Mouse (Mus musculus) CH12.LX (cell line): Measurements from ENCODE around the gene Brsk1. TPM values are rescaled to one million over a fixed set of nuclear protein-coding genes. Genes with fewer than 3 reads are reported as not detected.

Experiments
- DNase-seq: peaks from one replicate; pipeline ENCODE4 v3.0.0-alpha.2; 2013; ENCODE audit errors: extremely low read depth
- H3K27ac ChIP-seq: 2 replicates; pipeline ENCODE4 v1.5.1; 2012; ENCODE audit warnings: low read depth, mild to moderate bottlenecking, control low read depth, moderate library complexity; ENCODE audit not compliant: insufficient read depth
- H3K27me3 ChIP-seq: replicated peaks from 2 replicates; pipeline ENCODE3; 2012; ENCODE audit warnings: inconsistent platforms
- H3K36me3 ChIP-seq, 2 experiments: replicated peaks in 1 of 2; 2 replicates each; pipeline versions ENCODE3 to v1.6.1; 2012; ENCODE audit warnings: inconsistent platforms in 1 of 2, low read length in 1 of 2, mild to moderate bottlenecking in 1 of 2, mixed read lengths in 1 of 2, moderate library complexity in 1 of 2; ENCODE audit not compliant: control insufficient read depth in 1 of 2, insufficient read depth in 1 of 2
- H3K4me1 ChIP-seq, 2 experiments: 2 replicates each; pipeline ENCODE4 v1.6.1; 2012; ENCODE audit warnings: inconsistent platforms in 1 of 2, moderate library complexity in 1 of 2; ENCODE audit not compliant: insufficient read depth in 2 of 2, control insufficient read depth in 1 of 2
- H3K4me2 ChIP-seq: 2 replicates; pipeline ENCODE4 v1.6.1; 2012; ENCODE audit warnings: low read depth, mild to moderate bottlenecking, control low read depth; ENCODE audit not compliant: poor library complexity, insufficient read depth, severe bottlenecking
- H3K4me3 ChIP-seq, 3 experiments: fragments of 150-350 bp in 1 of 3; sonication (generic) in 1 of 3; replicated peaks in 1 of 3; 2 replicates each; pipeline versions ENCODE3 to v1.5.1; 2011 to 2012; ENCODE audit warnings: low read depth in 2 of 3, low read length in 2 of 3, mild to moderate bottlenecking in 2 of 3, moderate library complexity in 2 of 3, control low read depth in 1 of 3, improper control_type of control experiment in 1 of 3, inconsistent platforms in 1 of 3, mixed read lengths in 1 of 3; ENCODE audit not compliant: poor library complexity in 1 of 3
- H3K79me2 ChIP-seq: replicated peaks from 2 replicates; pipeline ENCODE4 v1.6.1; 2012; ENCODE audit warnings: mild to moderate bottlenecking, moderate library complexity; ENCODE audit not compliant: control insufficient read depth, poor library complexity, insufficient read depth, severe bottlenecking; ENCODE audit errors: extremely low read depth
- H3K9ac ChIP-seq: 2 replicates; pipeline ENCODE4 v1.6.1; 2012; ENCODE audit warnings: low read depth, mild to moderate bottlenecking, control low read depth, moderate library complexity; ENCODE audit not compliant: insufficient read depth
- H3K9me3 ChIP-seq: replicated peaks from 2 replicates; pipeline ENCODE3; 2012; ENCODE audit warnings: low read length, inconsistent platforms, mixed read lengths
- BHLHE40 ChIP-seq: IDR thresholded peaks from 2 replicates; pipeline ENCODE4 v1.6.1; 2011; ENCODE audit warnings: mild to moderate bottlenecking, low read depth, low read length, improper control_type of control experiment
- CHD1 ChIP-seq: IDR thresholded peaks from 2 replicates; pipeline ENCODE4 v1.6.1; 2012; ENCODE audit warnings: low read depth, low read length, improper control_type of control experiment, inconsistent platforms
- CHD2 ChIP-seq: IDR thresholded peaks from 2 replicates; pipeline ENCODE4 v1.6.1; 2011; ENCODE audit warnings: low read length, improper control_type of control experiment
- EP300 ChIP-seq: IDR thresholded peaks from 2 replicates; pipeline ENCODE4 v1.6.1; 2011; ENCODE audit warnings: low read length, improper control_type of control experiment
- GABPA ChIP-seq: IDR thresholded peaks from 2 replicates; pipeline ENCODE4 v1.6.1; 2012; ENCODE audit warnings: low read depth, low read length, improper control_type of control experiment, inconsistent platforms; ENCODE audit not compliant: insufficient replicate concordance
- IRF4 ChIP-seq: IDR thresholded peaks from 2 replicates; pipeline ENCODE4 v1.6.1; 2014; ENCODE audit warnings: low read depth, mild to moderate bottlenecking, inconsistent platforms, low read length, improper control_type of control experiment
- JUND ChIP-seq: conservative IDR thresholded peaks from 2 replicates; pipeline ENCODE4 v1.6.1; 2011; ENCODE audit warnings: low read depth, low read length, improper control_type of control experiment
- MAFK ChIP-seq: IDR thresholded peaks from 2 replicates; pipeline ENCODE4 v1.6.1; 2011; ENCODE audit warnings: low read length, improper control_type of control experiment; ENCODE audit not compliant: insufficient replicate concordance
- MEF2A ChIP-seq: IDR thresholded peaks from 2 replicates; pipeline ENCODE4 v1.6.1; 2014; ENCODE audit warnings: low read depth, mild to moderate bottlenecking, inconsistent platforms, low read length, improper control_type of control experiment, borderline replicate concordance
- NRF1 ChIP-seq: IDR thresholded peaks from 2 replicates; pipeline ENCODE4 v1.6.1; 2014; ENCODE audit warnings: low read depth, mild to moderate bottlenecking, inconsistent platforms, low read length, improper control_type of control experiment, moderate library complexity
- PAX5 ChIP-seq: IDR thresholded peaks from 2 replicates; pipeline ENCODE4 v1.6.1; 2012; ENCODE audit warnings: low read length, inconsistent platforms, mixed read lengths
- POLR2A ChIP-seq: IDR thresholded peaks from 2 replicates; pipeline ENCODE4 v1.6.1; 2011; ENCODE audit warnings: low read depth, mild to moderate bottlenecking, improper control_type of control experiment, low read length
- POLR2AphosphoS2 ChIP-seq: IDR thresholded peaks from 2 replicates; pipeline ENCODE4 v1.6.1; 2011; ENCODE audit warnings: low read depth, low read length, improper control_type of control experiment
- RAD21 ChIP-seq: IDR thresholded peaks from 2 replicates; pipeline ENCODE4 v1.6.1; 2011; ENCODE audit warnings: low read depth, mild to moderate bottlenecking, low read length, improper control_type of control experiment, moderate library complexity
- RCOR1 ChIP-seq: conservative IDR thresholded peaks from 2 replicates; pipeline ENCODE4 v1.6.1; 2012; ENCODE audit warnings: low read depth, mild to moderate bottlenecking, inconsistent platforms, low read length, improper control_type of control experiment
- SIN3A ChIP-seq: IDR thresholded peaks from 2 replicates; pipeline ENCODE4 v1.6.1; 2012; ENCODE audit warnings: low read length, improper control_type of control experiment, inconsistent platforms
- SMC3 ChIP-seq: IDR thresholded peaks from 2 replicates; pipeline ENCODE4 v1.6.1; 2011; ENCODE audit warnings: low read depth, low read length, improper control_type of control experiment
- TCF12 ChIP-seq: IDR thresholded peaks from 2 replicates; pipeline ENCODE4 v1.6.1; 2014; ENCODE audit warnings: low read depth, mild to moderate bottlenecking, inconsistent platforms, low read length, improper control_type of control experiment
- ZC3H11A ChIP-seq: IDR thresholded peaks from 2 replicates; pipeline ENCODE4 v1.6.1; 2012; ENCODE audit warnings: low read depth, mild to moderate bottlenecking, inconsistent platforms, low read length, improper control_type of control experiment
- ZMIZ1 ChIP-seq: IDR thresholded peaks from 2 replicates; pipeline ENCODE4 v1.6.1; 2012; ENCODE audit warnings: low read depth, mild to moderate bottlenecking, inconsistent platforms, low read length, improper control_type of control experiment
- dilution Hi-C: fragments of 300-500 bp; cut with MboI; formaldehyde crosslinking; loops from 2 replicates; pipeline ENCODE4 v1.14.3; 2020; ENCODE audit warnings: low sequenced_read_pairs; ENCODE audit not compliant: extremely low pct_unique_long_range_greater_than_20kb, extremely low pct_ligation_motif_present
- in situ Hi-C: fragments of 300-500 bp; cut with MboI; formaldehyde crosslinking; loops from 3 replicates; pipeline ENCODE4 v1.14.3; 2019; ENCODE audit warnings: low sequenced_read_pairs, low pct_ligation_motif_present, low pct_unique_long_range_greater_than_20kb, mixed read lengths
- polyA plus RNA-seq: library from polyadenylated mRNA; unstranded; fragments of >175 nt; gene quantifications from 2 replicates; pipeline ENCODE4 v1.2.1, GENCODE M21; 2012; ENCODE audit warnings: low read depth; ENCODE audit not compliant: insufficient read length
- total RNA-seq, 2 experiments: library from RNA; depleted of rRNA; stranded (reverse); fragments of 300-350 nt in 1 of 2; fragments of >200 nt in 1 of 2; gene quantifications; 2 replicates each; pipeline ENCODE4 v1.2.3; 2012 to 2014

The Brsk1 gene
- total and polyA plus RNA-seq, 3 experiments = 0.25 TPM; not detected in 2

DNA sequence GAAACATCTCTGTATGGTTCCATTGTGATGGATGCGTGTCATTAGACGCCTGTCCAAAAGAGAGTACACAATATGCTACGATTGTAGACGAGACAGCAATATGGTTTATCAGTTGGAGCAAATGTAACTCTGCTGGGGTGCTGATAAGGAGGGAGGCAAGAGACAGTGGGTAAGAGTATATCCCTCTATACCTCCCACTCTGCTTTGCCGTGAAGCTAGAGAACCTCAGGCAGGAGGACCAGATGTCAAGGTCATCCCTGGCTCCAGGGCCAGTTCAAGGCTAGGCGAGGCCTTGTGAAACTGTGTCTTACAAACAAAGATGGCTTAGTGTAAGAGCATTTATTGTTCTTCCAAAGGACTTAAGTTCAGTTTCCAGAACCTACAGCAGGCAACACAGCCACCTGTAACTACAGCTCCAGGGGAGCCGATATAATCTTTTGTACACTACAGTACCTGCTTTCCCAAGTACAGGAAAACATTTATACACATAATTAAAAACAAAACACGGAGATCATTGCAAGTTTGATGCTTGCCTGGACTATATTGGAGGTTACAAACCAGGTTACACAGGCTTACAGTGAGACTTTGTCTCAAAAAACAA is 19.6 kb upstream of the Brsk1 start:
- Histone ChIP-seq H3K9ac (no peak overlapping the region), H3K4me1 (no peaks in the 10 kb centered on the region), H3K4me3 (no peak overlapping the region), H3K79me2 (no peaks in the 10 kb centered on the region), H3K27me3 (no peaks in the 10 kb centered on the region), H3K9me3 (no peaks in the 10 kb centered on the region), H3K27ac (no peak overlapping the region), H3K36me3 (peaks cover 67 to 88% of the 10 kb centered on the region in 2 experiments), H3K4me2 (no peak overlapping the region)
- in situ Hi-C loops = no loop called here
- no peak for TF ChIP-seq SIN3A
- TF ChIP-seq ZC3H11A = no peak
- no peak for TF ChIP-seq GABPA
- no peak for TF ChIP-seq ZMIZ1
- TF ChIP-seq BHLHE40 = no peak
- TF ChIP-seq MAFK = no peak
- TF ChIP-seq TCF12 = no peak
- no peak for TF ChIP-seq NRF1
- TF ChIP-seq CHD1 = no peak
- TF ChIP-seq PAX5 = no peak
- TF ChIP-seq MEF2A = no peak
- TF ChIP-seq RAD21 = no peak
- no peak for TF ChIP-seq RCOR1
- TF ChIP-seq POLR2A = no peak
- TF ChIP-seq IRF4 = no peak
- TF ChIP-seq JUND = no peak
- no peak for TF ChIP-seq POLR2AphosphoS2
- no peak for TF ChIP-seq CHD2
- no peak for TF ChIP-seq EP300
- dilution Hi-C loops = no loop called here
- DNase-seq = no peak

DNA sequence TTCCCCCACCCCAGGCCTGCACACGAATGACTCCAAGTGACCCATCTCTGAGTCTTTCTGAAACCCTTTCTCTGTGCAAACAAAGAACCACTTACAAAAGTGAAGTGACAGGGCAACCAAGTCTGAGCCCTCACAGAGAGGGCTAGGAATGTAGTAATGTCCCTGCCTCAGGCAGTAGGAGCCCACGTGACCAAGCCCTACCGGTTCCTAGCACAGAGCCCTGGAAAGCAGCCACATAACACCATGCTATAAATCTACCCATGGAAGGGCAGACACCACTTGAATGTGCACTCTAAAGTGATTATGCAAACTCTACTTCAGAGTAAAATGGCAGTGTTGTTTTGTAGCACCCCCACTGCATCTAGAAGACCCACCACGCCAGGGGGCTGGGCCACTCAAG is 18.4 kb upstream of the Brsk1 start:
- Histone ChIP-seq H3K79me2 (no peaks in the 10 kb centered on the region), H3K4me2 (no peak overlapping the region), H3K9ac (no peak overlapping the region), H3K4me1 (no peaks in the 10 kb centered on the region), H3K9me3 (no peaks in the 10 kb centered on the region), H3K27me3 (no peaks in the 10 kb centered on the region), H3K36me3 (peaks cover 61 to 87% of the 10 kb centered on the region in 2 experiments), H3K4me3 (no peak overlapping the region), H3K27ac (no peak overlapping the region)
- in situ Hi-C loops = no loop called here
- dilution Hi-C loops = no loop called here
- TF ChIP-seq POLR2AphosphoS2 (no peak), SMC3 (no peak)
- no peak for DNase-seq
